Mouse (Mus musculus) kidney, adult 8-10 months (tissue): ENCODE results near the gene Tmem255b.

Experiments used
- DNase-seq, 2 experiments: peaks; one replicate each; pipeline ENCODE4 v3.0.0; 2022

Gene Tmem255b

DNA sequence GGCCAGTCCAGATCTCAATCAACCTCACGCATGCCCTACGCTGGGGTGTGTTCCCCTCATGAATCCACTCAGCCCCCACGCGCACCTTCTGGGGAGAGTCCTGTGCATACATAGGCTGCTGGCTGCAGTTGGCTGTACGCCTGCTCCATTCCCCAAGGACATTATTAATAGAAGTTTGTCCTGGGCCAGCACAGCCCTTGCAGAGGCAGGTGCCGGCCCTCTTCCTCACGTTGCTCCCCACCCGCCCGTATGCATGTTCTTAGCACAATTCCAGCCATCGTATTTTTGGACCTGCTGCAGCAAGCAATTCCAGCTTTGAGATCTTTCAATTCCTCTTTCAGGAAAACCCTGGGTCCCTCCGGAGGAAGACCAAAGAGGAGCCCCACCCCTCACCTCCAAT lies 58.0 kb downstream of the Tmem255b start:
- peak; percentile 62 to 71 for DNase-seq

DNA sequence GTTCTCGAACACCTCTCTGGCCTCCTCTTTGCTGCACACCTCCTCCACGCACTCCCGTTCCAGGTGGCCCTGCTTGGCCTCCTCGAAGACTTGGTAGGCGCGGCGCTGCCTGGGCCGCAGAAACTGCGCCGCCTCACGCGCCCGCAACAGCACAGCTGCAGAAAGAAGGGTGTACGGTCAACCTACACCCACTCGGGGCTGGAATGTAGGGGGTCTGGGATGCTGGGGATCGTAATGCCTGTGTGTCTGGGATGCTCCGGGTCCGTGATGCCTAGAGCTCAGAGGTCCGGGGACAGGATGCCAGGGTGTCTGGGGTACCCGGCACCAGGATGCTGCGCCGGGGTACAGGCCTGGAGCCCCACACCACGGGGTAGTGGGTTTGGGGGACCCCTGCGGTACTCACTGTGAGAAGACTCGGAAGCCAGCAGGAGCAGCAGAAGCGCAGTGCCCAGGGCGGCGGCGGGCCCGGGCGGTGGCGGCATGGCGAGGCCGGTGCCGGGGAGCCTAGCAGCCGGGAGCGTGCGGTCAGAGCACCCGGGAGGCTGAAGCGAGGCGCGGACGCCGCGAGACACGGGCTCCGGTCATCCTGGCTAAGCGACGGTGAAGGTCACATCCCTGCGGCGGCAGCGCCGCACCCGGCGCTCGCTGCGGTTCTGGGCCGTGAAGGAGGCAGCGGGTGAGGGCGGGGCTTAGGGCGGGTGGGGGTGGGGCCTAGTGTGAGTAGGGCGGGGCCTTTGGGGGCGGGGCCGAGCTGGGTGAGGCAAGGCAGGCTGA lies 59.1 kb downstream of the Tmem255b start, which contains the start of gene Gas6:
TSS of gene Gas6 (minus strand) at position 633 of the 774 bp plus-strand sequence.
- DNase-seq: peak in 1 of 2 experiments; percentile 58

DNA sequence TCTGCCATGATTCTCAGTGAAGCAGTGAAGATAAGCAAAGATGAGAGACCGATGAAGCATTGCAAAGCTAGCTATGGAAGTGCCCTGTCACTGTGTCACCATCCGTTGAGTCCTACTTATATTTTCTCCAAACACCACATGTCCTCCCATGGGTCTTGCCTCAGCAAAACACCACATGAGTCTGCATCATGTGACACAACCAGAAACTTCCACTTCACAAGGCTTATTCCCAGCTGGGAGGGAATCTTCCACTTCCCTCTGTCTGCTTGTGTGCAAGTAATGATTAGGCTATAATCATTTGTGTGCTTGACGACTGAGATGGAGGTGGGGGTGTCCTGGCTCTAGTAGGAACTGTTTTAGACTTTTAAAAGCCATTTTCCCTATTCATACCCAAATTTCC lies 66.2 kb downstream of the Tmem255b start:
- DNase-seq: no peak

DNA sequence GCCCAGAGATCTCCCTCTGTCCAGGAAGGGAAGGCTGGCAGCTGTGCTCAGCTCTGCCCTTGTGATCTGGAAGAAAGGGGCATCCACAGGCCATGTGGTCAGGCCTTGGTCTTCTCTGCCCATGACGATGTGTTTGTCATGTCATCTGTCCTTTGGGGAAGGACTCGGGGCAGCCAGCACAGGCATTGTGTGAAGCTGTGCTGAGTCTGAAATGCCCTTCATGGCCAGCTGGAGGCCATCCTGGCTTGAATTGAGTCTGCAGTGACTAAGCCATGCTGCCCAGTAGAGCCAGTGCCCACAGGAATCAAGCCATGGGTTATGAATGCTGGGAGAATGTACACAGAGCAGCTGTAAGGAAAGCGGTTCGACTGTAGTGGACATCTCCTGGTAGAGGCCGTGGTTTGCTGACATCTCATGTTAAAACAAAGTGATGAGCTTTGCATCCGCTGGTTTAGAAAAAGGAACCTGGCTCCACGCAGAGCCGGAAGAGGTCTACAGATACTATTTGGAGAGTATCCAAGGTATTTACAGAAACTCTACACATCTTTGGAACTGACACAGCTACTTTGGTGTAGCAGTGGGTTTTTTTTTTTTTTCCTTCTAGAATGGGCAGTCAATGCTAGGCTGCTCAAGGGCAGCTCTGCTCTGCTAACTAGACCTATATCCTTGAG lies 69.1 kb downstream of the Tmem255b start:
- no peak for DNase-seq

DNA sequence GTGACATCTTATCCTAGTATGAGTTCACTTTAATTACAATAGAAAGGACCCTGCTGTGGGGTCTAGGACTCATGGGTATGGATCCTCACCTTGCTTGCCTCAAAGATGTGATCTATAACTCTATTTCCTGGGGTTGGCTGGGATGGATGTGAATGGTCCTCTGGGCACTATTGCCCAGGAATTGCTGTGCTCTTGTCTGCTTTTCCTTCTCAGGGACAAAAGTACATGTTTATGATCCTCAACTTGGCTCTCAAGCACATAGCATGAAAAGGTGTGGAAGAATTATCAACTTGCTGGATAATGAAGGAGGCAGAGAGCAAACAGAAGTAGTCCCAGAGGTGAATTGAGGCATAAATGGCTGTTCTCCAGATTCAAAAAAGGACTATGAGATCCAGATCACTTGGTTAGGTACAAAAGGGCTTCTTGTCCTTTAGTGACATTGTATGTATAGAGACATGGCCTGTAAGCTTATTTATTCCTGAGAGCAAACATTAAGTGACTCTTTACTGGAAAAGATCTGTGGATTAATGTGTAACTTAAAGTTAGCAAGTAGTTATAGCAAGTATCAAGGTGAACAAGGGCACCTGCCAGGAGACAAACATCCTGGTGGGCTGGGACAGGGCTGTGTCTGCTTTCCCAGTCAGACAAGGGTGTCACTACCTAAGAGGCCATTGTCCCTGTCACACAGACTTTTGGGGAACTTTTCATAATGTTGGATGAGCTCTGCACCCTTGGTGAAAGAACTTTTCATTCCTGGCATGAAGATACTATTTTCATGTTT lies 70.1 kb downstream of the Tmem255b start:
- DNase-seq: peak; percentile 52 to 73

DNA sequence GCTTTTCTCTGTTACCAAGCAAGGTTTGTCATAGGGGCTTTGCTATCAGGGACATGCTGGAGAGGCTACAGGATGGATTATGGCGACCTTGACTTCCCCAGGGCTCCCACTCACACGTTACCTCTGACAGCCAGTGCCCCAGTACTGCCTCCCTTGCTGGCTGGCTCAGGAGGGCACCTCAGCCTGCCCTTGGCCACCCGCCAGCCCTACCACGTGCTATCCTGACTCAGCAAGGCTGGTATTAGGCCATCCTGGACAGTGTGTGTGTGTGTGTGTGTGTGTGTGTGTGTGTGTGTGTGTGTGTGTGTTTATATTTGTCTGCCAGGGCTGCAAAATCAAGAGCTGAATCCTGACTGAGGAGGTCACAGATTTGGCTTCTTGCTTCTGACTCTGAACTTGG lies 71.9 kb downstream of the Tmem255b start:
- DNase-seq: peak; percentile 95 to 96

DNA sequence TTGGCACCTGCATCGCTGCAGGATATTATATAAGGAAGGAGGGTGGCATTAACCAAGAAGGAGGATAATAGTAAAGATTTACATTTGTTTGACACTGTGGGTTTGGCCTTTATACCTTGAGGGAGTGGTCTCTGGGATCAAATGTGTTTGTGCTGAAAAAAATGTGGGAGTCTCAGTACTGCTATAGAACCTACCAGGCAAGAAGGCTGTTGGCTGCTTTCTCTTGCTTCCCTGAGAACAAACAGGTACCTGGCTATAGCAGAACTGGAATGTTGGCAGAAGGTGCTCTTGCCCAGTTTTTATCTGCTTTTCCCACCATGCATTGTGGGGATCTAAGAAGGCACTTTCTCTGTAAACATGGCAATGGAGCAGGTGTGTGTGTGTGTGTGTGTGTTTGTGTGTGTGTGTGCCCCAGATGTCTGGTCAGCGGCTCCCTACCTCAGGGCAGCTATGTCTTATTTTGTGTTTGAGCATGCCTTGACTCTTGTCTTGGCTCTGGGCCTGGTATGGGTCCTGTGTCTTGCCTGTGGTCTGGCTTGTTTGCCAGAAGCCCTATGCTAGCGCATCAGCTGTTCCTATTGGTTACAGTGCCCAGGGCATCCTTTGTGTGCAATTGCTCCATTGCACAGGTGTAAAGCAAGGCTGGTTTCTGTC lies 72.4 kb downstream of the Tmem255b start:
- DNase-seq: no peak

DNA sequence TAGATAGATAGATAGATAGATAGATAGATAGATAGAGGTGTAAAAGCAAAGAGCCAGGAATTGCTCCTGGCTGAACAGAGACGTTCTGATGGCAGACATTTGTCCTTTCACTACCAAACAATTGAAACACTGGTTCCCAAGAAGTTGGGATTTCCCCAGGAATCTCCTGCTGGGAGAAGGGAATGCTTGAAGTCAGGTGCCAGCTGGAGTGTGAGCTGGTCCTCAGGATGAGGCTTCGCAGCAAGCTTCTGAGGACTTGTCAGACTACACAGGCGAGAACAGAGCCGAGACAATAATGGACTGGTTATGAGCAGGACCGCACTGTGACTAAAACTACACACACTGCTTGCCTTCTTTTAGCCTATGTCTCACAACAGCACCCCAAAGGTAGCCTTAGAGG lies 77.0 kb downstream of the Tmem255b start:
- DNase-seq: no peak

DNA sequence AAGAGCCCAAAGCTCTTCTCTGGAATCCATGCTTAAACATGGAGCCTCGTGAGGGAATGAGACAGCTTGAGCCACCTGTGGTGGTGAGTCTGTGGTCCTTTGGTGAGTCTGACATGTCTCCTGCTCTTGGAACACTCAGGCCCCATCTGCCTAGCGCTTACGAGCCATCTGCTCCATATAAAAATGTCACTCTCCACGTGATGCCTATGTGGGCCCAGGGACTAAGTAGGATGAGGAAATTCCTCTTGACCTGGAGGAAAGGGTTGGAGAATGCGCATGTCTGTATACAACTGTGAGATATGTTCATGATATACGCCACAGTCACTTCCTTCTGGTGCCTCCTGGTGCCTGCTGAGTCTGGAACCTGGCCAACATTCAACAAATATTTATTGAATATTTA lies 77.7 kb downstream of the Tmem255b start:
- DNase-seq: no peak

DNA sequence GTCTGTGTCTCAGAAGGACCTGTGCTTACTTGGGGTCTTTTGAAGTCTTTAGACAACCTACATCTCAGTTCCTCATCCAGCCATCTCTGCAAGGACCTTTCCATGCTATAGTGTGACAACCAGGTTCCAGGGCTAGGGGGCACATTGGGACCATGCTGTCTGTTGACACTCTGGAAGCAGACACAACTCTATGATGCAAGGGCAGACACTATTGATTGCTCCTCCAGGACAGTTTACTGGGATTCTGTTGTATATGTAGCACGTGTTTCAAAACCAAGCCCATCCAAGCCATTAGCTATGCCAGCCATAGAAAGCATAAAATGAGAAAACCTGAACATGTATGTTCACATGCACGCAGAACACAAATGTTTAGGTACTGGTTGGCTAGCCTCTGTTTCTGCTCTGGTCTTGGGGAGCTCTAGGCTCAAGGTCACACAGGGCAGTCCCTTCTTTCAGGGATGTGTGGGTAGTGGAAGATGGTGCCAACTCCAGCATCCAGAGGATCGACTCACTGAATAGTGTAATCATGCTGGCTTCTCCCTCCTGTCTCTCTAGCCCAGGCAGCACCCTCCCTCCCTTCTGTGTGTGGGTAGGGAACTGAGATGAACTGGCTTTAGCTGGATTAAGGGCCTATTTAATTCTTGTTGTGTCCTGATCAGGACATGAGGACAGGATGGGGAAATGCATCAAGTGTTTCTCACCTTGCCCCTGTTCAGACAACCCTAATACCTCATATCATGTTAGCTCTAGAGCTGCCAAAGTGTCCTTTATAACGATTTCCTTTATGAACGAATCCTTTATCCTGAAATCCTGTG lies 78.8 kb downstream of the Tmem255b start:
- no peak for DNase-seq

DNA sequence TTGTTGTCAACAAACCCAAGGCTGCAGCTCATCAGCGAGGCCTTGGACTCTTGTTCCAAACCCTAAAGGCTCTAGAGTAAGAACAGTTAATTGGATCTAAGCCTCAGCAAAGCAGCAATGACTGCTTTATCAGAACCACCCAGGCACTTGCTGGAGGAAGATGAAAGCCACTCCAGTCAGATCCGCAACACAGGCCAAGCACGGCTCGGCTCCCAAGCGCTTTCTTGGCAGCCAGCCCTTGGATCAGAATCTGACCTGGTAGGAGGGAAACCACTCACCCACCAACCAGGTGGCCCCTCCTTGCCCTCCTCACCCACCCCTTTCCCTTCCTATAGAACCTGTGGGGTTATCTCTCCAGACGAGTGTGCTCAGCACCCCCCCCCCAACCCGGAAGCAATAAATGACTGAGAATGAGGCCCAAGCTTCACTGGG lies 81.0 kb downstream of the Tmem255b start:
- DNase-seq: peak in 1 of 2 experiments; percentile 58

DNA sequence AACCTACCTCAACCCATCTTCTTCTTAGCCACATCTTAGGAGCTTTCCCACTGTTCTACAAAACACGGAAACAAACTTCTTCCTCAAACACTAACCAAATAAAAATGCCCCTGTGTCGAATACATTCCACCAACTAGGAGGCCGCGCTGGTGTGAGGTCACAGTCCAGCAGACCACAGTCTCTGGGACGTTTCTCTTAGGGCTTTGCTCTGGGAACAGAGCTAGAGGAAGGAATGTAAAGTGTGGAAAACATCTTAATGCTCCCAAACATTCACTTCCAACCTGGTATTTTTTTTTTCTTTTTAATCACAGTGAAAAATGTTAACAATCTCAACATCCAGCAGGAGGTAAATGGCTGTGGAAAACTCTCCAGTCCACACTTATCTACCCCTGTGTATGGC lies 81.7 kb downstream of the Tmem255b start:
- DNase-seq: no peak

DNA sequence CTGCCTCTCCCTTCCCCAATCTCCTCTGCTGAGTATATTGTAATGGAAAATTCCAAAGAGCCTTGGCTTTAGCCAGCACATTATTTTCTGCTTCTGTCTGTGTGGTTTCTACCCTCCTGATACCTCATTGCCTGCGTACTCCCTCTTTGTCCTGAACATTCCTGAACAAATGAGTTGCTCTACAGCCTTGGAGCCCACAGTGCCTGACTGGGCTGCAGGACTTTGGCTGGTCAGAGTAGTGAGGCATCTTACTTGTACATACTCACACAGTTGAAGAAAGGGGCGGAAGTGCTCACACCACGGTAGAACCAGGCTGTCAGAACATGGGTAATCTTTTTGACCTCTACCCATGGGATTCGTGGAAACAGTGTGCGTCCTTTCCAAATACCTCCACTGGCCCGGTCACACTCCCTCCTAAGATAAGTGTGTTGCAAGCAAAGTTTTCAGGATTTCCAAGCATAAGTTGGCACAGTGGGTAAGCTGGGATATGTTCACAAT lies 82.3 kb downstream of the Tmem255b start:
- DNase-seq: no peak
